Mouse (Mus musculus) right cerebral cortex, adult 18-20 months (tissue): ENCODE data around the gene Cisd2.

Source experiments
- DNase-seq: peaks from one replicate; pipeline ENCODE4 v3.0.0; 2022; ENCODE audit warnings: mixed read lengths

Cisd2 gene

DNA sequence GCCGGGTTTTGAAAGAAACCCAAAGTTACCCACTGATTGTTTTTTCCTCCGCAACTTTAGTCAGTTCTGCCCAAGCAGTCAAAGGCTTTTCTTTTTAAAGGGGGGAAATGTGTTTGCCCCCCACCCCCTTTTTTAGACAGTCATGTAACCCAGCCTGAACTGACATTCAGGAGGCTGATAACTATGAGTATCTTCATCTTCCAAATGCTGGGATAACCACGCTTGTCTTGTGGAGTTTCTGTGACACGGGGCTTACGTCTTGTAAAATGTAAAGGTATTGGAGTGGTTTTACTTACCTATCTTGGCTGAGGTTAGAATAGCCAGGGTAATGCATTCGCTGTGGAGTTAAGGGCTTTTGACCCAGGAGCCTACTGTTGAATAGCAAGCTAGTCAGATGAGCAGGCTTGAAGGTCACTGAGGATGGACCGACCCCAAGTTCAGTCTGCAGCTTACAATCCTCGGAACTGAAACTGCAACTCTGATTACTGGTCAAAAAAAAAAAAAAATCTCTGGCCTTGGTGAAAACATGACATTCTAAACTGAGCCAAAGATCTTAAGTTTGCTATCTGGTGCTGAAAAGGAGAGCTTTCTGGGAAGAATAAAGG is at the start of gene Cisd2:
Gene Cisd2 (minus strand): TSS at position 318 of the 605 bp plus-strand sequence.
- no peak for DNase-seq

DNA sequence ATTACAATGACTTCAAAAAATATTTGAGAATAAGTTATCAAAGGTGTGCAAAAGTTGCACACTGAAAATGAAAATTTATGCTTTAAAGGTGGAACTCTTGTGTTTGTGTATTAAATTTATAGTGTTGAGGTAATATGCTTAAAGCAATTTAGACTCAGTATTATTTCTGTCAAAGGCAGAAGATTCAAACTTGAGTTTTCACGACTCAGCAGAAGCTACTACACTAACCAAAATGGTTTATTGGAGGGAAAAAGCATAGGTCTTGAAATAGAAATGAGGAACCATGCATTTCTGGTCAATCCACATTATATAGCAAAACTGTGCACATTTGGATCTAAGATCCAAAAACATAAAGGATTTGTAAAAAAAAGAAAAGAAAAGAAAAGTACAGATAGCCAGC is 47.1 kb upstream of the Cisd2 start:
- DNase-seq: no peak

DNA sequence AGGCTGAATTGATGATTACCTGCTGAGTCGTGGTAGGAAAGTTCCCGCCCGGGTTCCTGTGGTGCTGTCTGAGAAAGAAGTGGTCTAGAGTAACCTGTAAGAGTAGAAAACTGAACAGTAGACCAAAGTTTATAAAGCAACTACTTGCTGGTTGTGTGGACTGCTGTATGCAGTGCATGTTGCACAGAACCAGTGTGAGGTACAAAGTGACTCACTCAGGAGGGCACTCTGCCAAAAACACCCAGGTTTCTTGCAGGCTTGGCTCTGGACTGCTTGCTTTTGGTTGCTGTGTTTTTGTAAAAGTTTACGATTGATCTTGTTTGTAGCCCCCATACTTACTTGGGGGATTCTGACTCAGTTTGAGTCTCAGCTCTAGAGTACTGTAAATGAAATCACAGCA is 46.2 kb upstream of the Cisd2 start:
- DNase-seq: peak; percentile 83

DNA sequence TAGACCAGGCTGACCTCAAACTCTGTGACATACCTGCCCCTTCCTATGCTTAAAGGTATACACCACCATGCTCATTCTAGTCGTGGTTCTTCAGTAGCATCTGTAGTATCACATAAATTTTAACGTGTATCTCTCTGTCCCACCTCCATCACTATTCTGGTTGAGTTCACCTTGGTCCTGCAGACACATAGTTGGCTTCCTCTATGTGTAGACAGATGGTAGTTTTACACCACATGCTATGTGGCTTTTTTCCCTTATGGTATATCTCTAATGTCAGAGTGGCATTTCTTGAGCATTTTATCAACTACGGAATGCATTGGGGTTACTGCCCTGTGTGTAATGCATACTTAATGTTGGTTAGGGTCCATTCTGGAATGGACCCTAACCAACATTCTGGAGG is 45.4 kb upstream of the Cisd2 start:
- no peak for DNase-seq

DNA sequence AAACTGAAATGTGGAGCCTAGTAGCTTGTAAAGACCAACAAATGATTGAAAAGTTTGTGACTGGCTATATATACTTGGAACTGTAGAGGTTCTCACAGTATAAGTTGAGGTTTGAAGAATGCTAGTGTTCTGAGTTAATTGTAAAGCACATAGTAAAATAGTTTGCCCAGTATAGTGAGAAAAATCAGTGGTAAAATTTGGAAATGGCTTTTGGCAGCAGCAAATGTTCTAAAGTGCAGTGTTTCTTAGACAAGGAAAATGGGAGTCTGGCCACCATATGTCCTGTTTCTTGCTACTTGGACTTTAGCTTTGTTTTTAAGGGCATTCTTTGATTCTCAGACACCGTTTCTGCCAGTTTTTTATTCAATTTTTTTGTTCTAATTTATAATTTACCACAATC is 44.7 kb upstream of the Cisd2 start:
- DNase-seq: no peak

DNA sequence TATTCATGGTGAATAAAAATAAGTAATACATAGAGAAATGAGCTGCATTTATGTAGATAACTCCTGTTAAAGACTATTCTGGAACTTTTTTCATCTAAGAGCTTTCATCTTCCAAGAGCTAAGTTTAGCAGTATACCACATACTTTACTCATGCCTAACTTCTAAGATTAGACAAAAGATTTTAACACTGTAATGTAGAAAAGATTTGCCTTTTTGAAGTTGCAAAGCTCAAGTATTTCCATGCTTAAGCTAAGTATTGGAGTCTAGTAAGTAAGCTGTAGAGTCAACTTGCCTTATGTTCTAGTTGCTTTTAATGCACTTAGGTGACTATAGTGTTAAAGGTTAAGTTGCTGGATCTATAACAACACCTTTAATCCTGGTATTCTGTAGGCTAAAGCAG is 35.3 kb upstream of the Cisd2 start:
- DNase-seq: no peak

DNA sequence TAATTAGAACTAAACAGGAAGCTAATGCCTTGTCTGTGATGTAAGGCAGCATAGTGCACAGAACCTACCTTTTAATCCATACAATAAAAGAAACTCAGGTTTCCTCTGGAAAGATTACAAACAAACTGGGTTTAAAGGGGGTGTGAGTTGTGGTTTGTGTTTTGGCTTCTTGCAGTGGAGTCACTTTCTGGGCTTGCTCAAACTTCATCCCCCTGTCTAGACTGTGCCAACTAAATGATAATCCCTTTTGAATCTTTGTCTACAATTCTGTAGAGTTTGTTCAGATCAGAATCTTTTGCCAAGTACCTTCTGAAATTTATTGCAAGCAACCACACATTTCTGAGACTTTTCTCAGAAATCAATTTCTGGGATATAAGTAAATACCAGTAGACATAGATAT is 21.2 kb upstream of the Cisd2 start:
- no peak for DNase-seq

DNA sequence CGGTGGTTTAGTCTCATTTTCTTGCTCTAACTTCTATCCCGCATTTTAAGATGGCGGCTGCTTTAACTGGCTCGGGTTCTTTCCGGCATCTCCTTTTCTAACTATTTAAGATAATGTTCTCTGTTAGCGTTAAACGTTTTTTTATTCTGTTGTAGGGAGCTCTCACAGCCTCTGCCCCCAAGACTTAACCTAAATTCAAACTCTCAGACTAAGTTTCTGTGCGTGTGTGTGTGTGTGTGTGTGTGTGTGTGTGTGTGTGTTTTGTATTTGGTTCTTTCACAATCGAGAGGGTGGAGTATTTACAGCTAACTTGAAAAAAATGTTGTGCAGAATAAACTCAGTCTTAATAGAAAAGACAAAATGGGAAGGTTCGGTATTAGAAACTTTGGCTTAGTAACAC is 16.9 kb upstream of the Cisd2 start:
- DNase-seq: no peak

DNA sequence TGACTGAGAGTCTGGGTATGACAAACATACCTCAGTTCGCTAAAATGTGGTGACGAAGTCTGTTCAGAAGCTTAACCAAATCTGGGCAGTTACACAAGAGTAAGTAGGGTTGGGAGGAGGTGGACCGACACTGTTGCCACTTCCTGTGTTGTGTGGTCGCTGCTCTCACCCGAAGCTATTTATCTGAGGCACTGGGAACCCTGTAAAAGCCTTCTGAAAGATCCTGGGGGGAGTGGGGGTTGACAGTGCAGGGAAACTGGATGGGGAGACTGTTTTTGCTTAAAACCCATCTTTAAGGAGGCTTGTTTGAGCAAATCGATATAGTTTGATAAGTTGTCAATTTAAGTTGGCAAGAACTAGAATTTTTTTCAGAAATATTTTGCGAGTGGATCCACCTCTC is 16.5 kb upstream of the Cisd2 start:
- no peak for DNase-seq

DNA sequence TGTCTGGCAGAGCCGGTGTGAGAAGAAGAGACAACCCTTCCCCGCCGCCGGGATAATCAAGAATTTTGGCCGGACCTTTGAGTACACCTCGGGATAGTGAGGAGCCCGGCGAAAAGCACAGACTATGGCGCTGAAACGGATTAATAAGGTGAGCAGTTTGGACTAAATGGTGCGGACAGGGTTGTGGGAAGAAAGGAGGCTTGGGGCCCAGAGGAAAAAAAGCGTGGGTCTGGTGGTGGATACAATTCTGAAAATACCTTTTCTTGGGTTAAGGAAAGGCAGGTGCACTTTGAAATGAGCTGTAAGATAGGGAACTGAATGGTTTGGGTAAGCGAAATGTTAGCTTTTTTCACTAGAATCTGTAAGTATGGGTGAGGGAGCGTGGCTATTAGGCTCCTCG is 15.9 kb upstream of the Cisd2 start:
- DNase-seq: no peak

DNA sequence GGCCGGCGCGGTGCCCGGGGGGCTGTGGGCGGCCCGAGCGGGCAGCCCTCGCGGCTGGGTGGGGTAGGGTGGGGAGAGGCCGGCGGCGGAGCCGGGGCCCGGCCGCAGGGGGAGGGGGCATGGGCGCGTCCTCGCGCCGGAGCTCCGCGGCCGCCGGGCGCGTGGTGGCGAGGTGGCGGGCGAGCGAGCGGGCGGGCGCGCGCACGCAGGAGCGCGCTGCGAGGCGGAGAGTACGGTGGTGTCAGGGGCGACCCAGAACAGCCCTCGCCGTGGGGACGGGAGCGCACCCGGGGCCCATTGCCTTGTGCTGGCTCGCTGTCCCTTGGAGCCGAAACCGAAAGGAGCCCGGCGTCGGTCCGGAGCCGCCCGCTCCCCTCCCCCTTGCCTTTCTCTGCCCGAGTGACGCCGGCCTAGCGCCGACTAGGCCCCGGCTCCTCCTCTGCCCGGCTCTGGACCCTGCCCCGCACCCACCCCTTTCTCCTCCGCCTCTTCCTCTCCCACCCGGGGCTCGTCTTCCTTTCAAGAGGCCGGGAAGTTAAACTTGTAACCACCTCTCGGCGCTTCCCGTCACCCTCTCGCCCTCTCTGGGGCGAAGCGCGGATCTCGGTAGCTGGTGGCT is 15.3 kb upstream of the Cisd2 start:
- peak; percentile 72 for DNase-seq

DNA sequence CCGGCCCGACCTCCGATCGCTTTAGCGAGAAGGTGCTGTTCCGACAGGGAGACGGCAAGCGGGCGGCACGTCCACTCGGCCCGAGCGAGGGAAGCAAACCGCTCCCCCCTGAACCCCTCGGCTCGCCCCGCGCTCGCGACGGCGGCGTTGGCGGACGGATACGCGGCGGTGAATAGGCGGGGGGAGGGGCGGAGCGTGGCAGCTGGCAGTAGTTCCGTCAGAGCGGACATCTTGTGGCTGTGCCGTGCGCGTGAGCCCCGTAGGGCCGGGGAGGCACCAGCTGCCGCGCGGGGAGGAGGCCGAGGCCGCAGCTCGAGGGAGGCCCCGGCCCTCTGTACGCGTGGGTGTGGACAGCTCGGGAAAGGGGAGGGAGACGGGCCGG is 14.8 kb upstream of the Cisd2 start:
- DNase-seq: peak; percentile 93

DNA sequence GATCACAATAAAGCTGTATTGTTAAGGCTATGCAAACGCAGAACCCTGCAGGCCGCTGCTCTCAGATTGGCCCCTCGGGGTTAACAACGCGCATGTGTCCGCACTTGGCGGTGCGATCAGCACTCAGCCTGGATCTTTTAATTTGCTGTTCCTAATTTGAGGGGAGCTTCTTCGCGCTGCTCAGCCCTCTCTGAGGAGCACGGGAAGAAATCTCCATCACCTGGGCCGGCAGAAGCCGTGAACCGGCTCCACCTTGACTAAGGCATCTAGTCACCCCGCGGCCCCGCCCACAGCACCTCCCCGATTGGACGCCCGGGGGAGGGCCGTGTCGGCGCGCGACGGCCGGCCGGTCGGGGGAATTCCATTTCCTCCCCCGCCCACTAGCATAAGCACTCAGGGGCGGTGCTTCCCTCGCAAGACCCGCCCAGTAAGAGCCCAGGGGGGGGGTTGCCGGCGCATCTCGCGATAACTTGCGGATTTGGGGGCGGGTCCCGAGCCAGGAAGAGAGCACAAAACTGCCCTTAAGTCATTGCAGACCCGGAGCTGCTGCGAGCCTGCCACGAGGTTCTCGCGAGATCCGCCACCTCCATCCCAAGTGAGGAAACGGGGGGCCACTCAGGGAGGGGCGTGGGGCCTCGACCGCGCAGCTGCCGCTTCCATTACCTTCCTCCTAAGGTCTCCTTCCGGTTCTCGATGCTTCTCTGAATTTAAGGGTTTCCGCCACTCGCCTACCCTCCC is 14.2 kb upstream of the Cisd2 start, which contains the start of gene Ube2d3:
Gene Ube2d3 (plus strand): TSS at position 392 of the 738 bp plus-strand sequence.
- DNase-seq: peak; percentile 99

DNA sequence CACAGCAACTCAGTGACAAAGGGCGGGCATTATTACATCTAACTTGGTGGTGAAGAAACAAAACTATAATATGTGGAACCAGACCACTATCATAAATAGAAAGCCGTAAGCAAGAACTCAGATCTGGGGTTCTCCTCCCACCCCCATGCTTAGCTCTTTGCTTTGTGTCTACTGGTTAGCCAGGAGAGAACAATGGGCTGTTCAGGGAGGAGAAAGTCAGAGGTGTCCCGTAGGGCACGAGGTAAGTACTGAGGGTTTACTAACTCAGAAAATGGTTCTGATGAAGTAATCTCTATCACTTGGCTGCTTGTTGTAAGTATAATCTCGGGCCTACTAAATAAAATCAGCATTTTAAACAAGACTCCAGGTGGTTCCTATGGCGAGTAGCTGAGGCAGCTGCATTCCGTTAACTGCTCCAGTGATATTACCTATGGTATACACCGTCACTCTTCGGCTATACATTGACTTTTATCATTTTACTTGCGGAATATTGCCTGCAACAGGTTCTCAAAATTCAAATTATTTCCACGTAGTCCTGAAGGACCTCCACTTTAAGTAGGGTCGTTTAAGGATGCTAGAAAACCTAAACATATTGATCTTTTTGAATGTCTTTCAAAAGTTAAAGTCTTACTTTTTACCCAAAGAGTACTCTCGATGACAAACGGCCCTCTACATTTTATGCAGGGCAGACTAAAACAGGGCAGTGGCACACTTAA is 13.3 kb upstream of the Cisd2 start:
- DNase-seq: no peak

DNA sequence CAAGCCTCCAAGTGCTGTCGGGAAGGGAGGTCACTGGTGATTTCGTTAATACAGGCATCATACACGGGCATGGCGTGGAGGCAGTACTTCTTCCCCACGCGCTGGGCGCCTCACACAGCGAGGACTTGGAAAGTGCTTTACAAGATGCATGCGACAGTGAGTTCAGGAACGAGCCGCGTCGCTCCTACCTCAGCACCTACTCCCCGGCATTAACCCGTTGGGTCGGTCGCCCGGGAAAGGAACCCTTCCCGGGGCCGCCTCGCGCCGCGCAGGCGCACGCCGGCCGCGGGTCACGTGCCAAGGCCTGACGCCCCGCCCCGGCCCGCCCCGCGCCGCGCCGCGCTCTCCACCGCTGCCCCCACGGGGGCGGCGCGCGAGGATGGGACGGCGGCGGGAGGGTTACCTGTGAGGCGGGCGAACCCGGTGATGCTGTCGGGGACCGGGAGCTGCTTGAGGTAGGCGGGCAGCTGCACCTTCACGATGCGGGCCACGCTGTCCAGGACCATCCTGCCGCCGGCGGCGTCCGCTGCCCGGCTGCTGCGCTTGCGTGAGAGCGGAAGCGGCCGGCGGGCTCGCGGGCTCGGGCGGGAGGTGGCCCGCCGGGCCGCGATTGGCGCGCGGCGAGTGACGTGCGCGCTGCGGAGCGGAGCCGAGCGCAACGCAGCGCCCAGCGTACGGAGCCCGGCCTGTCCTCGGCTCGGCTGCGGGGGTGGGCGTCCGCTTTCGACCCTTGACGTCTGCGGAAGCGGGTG is 693 bp downstream of the Cisd2 start:
- DNase-seq: peak; percentile 90

DNA sequence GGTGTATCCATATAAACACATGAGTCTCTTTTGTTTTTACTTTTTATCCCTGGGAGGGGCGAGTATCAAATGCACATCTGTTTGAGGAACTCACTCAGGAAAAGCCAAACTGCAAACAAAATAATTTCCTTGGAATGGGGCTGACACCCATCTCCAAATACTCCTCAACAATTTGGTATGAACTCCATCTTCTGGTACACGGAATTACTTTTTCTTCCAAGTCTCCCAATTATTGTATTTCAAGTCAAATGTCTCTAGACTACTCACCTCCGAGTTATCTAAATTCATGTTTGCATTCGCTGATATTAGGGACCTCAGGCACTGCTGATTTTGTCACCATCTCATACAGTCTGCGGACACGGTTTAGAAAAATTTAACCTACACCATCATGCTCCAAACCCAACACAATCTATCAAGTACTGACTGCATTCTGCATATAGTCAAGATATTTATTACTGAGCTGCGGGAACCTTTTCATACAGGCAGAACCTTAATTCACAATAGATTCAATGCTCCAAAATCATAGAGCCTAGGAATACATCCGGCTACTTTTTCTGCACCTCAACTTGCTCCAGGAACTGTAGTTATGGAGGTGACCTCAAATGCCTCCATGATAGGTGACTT is 1.4 kb downstream of the Cisd2 start:
- DNase-seq: no peak

DNA sequence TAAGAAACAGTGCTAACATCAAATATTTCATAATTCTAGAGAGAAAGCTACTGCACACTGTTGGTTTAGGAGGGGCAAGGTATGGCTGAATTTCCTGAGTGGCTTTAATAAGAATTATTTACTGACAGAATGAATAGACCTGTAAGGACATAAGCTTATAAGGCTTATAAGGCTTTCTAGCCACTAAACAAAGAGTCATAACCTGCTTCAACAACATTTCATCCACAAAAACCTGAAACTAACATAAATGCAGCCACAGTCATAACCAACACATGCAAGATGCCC is 2.5 kb downstream of the Cisd2 start:
- no peak for DNase-seq

DNA sequence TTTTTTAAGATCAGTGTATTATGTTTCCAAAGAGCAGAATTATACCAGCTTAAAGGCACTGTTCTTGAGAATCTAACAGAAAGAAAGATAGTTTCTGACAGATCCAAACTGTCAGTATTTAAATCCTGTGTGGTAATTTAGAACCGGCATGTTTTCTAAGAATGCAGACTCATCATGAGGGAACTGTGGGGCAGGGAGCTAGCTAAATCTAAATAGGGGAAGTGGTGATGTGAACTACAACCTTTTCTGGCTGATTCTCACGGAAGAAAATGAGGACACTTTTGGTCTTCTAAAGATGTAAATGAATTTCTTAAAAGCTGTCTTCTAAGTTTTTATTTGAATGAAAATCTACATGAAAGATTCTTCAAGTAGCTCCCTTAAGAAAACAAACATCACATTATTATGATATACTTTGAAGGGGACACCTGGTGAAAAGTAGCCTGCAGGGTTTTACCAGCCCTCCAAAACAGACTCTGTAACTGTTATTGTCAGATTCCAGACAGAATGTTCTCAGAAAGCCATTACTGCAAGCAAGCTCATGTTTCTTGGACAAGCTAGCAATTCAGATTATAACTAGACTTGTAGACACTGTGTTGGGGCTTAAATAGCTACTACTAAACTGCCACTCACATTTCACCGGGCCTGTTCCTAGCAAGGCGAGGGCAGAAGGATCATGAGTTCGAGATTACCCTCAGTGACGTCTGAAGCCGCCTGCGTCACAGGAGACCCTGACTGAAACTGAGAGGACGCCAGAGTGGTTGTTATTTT is 3.0 kb downstream of the Cisd2 start:
- no peak for DNase-seq

DNA sequence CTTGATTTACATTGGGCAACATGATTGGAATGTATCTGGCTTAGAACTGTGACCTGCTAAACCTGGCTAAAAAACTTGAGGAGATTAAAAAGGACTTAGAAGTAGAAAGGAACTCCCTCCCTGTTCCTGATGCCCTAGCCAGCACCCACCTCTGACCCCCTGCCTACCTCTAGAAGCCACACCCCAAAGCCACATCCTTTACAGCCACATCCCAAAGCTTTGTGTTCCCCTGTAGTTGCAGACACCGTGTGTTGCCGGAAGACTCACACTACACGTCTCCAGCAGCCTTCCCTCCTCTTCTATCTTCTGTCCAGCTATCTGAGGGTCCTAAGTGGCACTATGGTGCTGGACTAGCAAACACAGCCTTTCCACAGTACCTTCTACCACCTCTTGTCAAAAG is 5.9 kb downstream of the Cisd2 start:
- DNase-seq: no peak

DNA sequence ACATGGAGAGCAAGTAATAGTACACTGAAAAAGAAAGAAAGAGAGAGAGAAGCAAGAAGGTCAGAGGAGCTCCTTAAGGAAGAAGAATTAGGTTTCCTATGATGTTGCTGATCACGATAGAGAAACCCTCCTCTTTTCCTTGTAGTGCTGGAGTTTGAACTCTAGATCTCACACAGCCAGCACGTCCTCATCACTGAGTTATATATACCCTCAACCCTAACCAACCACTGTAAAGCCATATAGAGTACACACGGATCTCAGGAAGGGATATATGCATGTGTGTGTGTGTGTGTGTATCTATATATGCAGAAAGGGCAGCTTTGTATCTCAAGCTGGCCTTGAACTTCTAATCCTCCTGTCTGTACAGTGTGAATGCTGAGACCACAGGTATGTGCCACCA is 6.5 kb downstream of the Cisd2 start:
- no peak for DNase-seq

DNA sequence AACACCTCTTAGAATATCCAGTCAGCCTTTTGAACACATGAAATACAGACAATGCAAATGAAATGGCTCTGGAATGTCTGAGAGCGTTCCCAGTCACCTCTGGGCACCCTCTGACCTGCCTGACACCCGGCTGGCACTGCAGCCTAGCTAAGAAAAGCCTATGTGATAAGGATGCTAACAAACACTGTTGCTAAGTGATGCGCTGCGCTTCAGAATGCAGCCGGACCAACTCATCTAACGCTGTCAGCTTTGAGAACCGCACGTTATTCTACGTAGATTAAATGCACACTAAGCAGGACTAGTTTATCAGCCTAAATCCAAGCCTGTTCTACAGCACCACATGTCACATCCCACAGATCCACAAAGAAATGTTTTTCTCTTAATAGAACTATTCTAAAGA is 11.9 kb downstream of the Cisd2 start:
- no peak for DNase-seq

DNA sequence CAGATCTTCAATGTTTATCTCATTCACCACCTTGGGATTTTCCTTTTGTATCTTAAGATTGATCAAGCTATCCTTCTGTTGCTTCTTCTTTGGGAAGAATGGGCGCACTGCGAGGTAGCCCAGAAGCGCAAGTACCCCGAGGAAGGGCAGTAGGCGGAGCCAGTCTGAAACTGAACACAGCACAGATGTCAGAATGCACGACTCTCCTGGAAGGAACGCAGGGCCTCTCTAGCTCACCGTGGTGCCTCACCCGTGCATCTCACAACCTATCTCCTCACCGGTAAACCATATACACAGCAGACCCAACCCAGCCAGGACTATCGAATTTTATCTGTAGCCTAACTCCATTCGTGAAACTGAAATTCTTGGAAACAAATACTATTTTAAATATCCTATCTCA is 12.7 kb downstream of the Cisd2 start:
- DNase-seq: no peak
